Mouse (Mus musculus): ENCODE measurements around the gene Atxn2. TPM values are rescaled to one million over a fixed set of nuclear protein-coding genes. Genes with fewer than 3 reads are reported as not detected.
"Not testable (repeated sequence)": the region's sequence is repeated elsewhere in the genome, so short reads cannot be mapped to it uniquely, and the experiment has no call there.

The Atxn2 gene
- total RNA-seq (2021) = 100 to 1,000 TPM; 155 to 169 TPM
- long read RNA-seq, experiment 1, full-length matches to known transcripts = 2 of 42 reads
- long read RNA-seq, experiment 1, partial matches to known transcripts = 11 of 42 reads
- long read RNA-seq, experiment 1, other reads (novel, unspliced or antisense) = 29 of 42 reads
- long read RNA-seq, experiment 2, full-length matches to known transcripts = 1 of 40 reads
- long read RNA-seq, experiment 2, partial matches to known transcripts = 5 of 40 reads
- long read RNA-seq, experiment 2, other reads (novel, unspliced or antisense) = 34 of 40 reads

DNA sequence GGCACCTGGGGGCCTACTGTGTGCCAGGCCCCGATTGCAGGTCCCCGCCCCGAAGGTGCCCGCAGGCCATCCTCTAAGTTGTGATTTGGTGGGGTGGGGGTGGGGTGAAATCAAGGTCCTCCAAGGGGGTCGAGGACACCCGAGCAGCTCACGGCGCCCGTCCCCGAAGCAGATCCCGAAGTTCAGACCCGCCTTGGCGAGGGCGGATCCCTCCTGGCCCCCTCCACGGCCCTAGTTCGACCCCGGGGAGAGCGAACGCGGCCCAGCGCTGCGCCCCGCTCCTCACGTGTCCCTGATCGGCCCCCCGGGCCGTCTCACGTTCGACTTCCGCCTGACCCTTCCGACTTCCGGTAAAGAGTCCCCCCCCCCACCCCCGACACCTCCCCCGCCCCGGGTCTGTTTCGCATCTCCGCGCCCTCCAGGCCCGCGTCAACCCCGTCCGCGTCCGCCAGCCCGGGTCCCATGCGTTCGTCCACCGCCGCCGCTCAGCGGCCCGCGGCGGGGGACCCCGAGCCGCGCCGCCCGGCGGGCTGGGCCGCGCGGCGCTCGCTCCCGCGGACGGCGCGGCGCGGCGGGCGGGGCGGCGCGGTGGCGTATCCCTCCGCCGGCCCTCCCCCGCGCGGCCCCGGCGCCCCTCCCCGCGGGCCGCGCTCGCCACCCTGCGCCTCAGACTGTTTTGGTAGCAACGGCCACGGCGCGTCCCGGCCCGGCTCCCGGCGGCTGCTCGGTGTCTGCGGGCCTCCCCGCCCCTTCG, at the start of gene Atxn2:
TSS of gene Atxn2 (plus strand) at position 164 of the 754 bp plus-strand sequence.
- intact Hi-C loops (cut with DNase I) = loop anchor here (5.0 kb wide), 1 partner anchor 131 kb away; no protein-coding TSS in a partner anchor
- DNase-seq = peak; percentile 89 to 91

- no peak for DNase-seq
- intact Hi-C loops (cut with DNase I) = no loop called here
Measured at GRCm38 (mm10) chr5:121661494-121661893, 49.6 kb upstream of the Atxn2 start.

DNA sequence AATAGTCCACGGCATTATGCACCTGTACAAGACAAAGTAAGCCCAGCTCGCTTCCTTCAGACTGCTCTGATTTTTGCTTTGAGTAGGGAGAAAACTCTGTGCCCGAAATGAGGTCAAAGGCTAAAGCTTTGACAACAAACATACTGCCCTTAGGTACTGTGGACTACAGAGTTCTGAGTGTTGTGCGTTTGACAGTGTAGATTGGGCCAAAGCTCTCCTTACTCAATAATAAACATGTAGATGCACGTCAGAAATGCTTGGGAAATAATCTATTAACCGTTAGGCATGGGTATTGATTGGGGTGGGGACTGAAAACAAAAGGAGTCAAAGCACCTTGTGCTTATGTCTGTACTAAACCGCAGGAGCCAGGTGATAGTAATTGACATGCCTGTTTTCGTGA, 47.7 kb upstream of the Atxn2 start:
- DNase-seq = no peak
- intact Hi-C loops (cut with DNase I) = no loop called here

DNA sequence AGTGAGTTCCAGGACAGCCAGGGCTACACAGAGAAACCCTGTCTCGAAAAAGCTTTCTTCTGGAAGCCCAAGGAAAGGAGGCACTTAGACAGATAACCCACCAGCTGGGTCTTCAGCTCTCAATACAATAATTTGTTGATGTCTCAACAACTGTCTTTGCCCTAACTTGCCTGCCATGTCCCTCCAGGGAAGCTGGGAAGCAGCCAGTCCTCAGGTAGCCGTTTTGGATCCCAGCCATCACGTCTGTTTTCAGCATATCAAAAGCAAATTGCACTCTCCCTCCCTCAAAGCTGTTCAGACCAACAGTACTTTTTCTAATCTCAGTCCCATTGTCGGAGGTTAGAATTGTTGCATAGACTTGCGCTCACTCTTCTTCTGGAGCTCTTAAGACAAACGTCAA, 47.1 kb upstream of the Atxn2 start:
- intact Hi-C loops (cut with DNase I) = no loop called here

GRCm38 (mm10) chr5:121664971-121665370, 46.2 kb upstream of the Atxn2 start:
- intact Hi-C loops (cut with DNase I) = no loop called here
- DNase-seq = no peak

More for the DNA sequence above, 47.1 kb upstream of the Atxn2 start:
- no peak for DNase-seq

DNA sequence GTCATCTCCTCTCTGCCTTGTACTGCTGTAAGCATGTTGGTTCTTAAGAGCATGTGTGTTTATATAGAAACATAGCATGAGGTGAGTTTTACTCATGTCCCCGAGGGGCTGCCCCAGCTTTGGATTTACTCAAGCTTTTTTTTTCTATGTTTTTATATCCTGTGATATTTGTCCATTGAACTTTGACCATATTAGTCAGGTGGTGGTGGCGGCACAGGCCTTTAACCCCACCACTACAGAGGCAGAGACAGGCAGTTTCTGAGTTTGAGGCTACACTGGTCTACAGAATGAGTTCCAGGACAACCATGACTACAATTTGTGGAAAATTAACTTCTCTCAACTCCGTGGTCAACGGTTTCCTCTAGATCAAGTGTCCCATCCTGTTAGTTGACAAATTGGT, 44.1 kb upstream of the Atxn2 start:
- intact Hi-C loops (cut with DNase I) = no loop called here

DNA sequence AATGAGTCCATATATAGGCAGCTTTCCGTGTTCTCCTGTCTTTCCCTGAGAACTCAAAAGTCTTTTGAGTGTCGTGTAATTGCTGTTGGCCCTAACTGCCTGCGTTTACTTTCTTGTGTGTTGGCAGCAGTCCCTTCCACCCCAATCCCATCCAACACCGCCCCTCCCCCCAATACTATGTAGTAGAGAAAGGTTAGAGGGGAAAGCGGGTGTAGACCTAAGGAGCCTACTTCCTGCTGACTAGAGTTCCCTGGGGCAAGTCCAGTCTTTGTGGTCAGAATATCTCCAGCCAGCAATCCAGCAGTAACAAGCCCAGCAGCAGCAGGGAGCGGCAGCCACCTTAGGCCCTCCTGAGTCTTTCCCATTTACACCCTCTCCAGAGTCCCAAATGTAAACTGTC, 42.7 kb upstream of the Atxn2 start:
- DNase-seq = no peak
- intact Hi-C loops (cut with DNase I) = no loop called here

More for the DNA sequence above, 44.1 kb upstream of the Atxn2 start:
- no peak for DNase-seq

DNA sequence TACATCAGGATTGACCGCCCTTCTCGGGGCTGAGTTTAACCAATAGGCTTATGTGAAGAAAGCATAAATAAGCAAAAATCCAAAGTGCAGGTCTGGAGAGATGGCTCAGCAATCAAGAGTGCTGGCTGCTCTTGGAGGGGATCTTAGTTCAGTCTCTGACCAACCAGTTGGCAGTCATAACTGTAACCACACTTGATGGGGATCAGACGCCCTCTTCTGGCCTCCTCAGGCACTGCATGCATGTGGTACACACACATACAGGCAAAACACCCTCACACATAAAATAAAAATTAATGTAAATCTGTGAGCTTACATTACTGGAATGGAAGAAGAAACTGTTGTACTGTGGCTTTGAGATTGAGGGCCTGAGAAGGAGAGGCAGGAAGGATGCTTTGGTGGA, 40.7 kb upstream of the Atxn2 start:
- intact Hi-C loops (cut with DNase I) = no loop called here
- DNase-seq = peak in 1 of 2 experiments; percentile 24

DNA sequence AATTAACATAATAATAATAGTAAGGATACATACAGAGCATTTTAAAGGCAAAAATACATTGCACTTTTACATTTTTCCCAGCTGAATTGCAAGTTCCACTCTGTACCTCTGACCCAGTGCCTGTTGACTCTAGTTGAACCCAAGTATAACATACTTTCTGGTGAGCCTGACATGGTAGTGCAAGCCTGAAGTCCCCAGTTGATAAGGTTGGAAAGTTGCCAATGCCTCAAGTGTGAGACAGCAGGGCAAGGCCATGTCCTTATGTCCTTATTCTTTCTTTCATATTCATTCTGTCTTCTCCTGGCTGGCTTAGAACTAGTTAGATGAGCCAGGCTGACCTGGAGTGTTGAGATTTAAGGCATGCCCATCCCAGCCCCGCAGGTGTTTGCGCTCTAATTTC, 28.9 kb upstream of the Atxn2 start:
- intact Hi-C loops (cut with DNase I) = no loop called here
- no peak for DNase-seq

DNA sequence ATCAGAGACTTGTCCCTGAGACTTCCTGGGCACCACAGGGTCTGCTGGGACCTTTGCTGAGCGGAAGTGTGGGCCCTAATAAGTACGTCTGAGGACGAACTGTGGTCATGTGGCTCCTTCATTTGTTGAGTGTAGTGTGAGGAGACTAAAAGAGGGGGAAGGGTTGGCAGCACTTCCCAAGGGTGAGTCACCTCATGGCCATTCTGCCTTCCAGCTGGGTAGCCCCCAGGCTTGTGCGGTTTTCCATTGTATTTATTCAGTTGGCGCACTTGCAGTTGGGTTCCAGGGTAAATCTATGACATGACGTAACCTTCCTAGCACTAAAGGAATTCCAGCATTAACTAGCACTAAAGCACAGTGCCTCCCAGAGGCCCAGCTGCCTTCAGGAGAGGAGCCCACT, 25.6 kb upstream of the Atxn2 start:
- intact Hi-C loops (cut with DNase I) = no loop called here
- DNase-seq = no peak

DNA sequence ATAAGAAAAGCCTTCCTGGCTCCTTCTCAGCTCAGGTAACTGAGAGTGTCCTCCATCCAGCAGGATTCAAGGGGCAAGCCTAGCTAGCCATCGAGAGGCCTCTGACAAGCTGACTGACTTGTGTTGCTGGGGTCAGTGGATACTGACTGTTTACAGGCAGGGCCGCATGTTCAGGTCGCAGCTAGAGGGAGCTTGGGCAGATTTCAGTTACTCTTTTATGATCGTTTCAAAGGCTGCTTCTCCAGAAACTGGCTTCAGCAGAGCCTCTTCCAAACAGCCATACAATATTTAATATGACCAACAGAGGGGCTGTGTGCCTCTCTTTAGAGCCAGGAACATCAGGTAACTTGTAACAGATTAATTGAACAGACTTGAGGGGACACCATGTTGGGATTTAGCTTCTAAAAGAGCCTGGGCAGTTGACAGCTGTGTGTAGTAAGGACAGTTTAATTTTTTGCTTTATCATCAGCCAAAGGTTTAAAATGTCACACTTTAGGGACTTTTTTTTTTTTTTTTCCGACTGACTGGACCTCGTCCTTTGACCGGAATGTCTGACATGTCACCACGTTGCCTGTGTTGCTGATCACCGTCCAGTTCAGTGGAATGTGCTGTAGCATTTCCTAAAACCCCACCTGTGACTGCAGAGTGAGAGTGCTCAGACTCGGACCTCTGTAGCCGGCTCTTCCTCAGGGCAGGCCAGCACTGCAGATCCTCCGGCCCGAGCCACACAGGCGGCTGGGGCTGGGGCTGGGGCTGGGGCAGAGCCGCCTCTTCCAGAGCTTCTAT, 24.8 kb upstream of the Atxn2 start:
- intact Hi-C loops (cut with DNase I) = no loop called here
- peak in 1 of 2 experiments; percentile 31 for DNase-seq

GRCm38 (mm10) chr5:121690482-121691211, 20.5 kb upstream of the Atxn2 start:
- intact Hi-C loops (cut with DNase I) = no loop called here
- DNase-seq = peak; percentile 24 to 44

GRCm38 (mm10) chr5:121691436-121691835, 19.7 kb upstream of the Atxn2 start:
- intact Hi-C loops (cut with DNase I); DNase-seq: not testable (repeated sequence)

- DNase-seq = no peak
- intact Hi-C loops (cut with DNase I) = no loop called here
Measured at GRCm38 (mm10) chr5:121692897-121693296, 18.2 kb upstream of the Atxn2 start.

GRCm38 (mm10) chr5:121696761-121697160, 14.4 kb upstream of the Atxn2 start:
- DNase-seq = no peak
- intact Hi-C loops (cut with DNase I) = no loop called here

GRCm38 (mm10) chr5:121699891-121700290, 11.2 kb upstream of the Atxn2 start:
- no peak for DNase-seq

GRCm38 (mm10) chr5:121700496-121700895, 10.6 kb upstream of the Atxn2 start:
- no peak for DNase-seq
- intact Hi-C loops (cut with DNase I) = no loop called here

More at GRCm38 (mm10) chr5:121699891-121700290, 11.2 kb upstream of the Atxn2 start:
- intact Hi-C loops (cut with DNase I) = no loop called here

DNA sequence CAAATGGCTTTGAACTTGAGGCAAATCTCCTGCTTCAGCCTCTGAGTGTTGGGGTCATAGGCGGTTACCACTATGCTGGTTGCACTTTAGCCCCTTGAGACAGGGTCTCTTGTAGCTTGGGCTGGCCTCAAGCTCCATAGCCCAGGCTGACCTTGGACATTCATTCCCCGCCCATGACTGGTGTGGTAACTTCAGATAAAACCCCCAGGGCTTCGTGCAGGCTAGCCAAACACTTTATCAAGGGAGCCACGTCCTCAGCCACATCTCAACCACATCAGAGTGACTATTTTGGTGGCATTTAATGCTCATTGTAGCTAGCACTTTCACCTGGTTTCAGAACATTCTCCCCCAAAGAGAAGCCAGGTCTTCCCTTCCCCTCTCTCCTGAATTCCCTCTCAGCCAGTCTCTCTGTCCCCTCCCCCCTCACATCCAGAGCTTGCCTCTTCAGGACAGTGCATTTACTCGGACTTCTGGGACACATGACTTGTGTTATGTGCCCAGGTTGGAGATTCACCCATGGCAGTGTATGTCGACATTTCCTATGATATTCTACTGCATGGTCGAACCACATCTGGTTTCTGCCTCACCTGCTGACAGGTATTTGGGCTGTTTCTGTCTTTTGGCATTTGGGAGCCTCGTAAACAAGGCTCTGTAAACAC, 9.9 kb upstream of the Atxn2 start:
- DNase-seq = no peak
- intact Hi-C loops (cut with DNase I) = no loop called here

GRCm38 (mm10) chr5:121703341-121703740, 7.8 kb upstream of the Atxn2 start:
- intact Hi-C loops (cut with DNase I) = no loop called here
- no peak for DNase-seq
